Mouse (Mus musculus) kidney, adult 2 months (tissue): ENCODE data around the gene Asxl2.
"Not testable (repeated sequence)": the region's sequence is repeated elsewhere in the genome, so short reads cannot be mapped to it uniquely, and the experiment has no call there.

ENCODE experiments used
- CTCF ChIP-seq: fragments of 200-500 bp; conservative IDR thresholded peaks from 2 replicates; pipeline ENCODE4 v1.5.1; 2011; ENCODE audit warnings: low read depth, mild to moderate bottlenecking, control low read depth, low read length, moderate library complexity, mixed read lengths; ENCODE audit not compliant: insufficient read depth, insufficient read length
- POLR2A ChIP-seq: fragments of 200-500 bp; IDR thresholded peaks from one replicate; pipeline ENCODE4 v1.6.1; 2011; ENCODE audit warnings: low read depth, low read length, control low read depth

DNA sequence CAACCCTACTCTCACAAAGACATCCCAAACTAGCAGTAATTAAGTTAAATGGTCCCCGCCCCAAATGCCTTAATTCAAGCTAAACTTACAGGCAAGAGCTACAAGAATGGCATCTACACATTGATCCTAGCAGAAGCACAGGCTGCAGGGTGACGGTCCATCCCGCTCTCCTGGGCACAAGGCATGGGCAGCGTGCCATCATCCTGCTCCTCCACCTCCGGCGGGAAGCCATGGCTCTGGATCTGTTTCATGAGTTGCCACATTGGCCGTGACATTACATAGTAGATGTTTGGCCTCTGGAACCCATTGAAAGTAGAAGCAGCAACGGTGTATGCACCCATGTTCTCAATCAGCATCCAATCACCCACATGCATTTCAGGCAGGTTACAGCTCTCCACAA, 95.1 kb downstream of the Asxl2 start:
- not testable (repeated sequence) for TF ChIP-seq CTCF, POLR2A
